Mouse (Mus musculus) A20 (cell line): Measurements from ENCODE around the gene Mroh8.

ENCODE experiments used
- DNase-seq: peaks from one replicate; pipeline ENCODE4 v3.0.0-alpha.2; 2011; ENCODE audit warnings: low read depth, low spot score

The Mroh8 gene

DNA sequence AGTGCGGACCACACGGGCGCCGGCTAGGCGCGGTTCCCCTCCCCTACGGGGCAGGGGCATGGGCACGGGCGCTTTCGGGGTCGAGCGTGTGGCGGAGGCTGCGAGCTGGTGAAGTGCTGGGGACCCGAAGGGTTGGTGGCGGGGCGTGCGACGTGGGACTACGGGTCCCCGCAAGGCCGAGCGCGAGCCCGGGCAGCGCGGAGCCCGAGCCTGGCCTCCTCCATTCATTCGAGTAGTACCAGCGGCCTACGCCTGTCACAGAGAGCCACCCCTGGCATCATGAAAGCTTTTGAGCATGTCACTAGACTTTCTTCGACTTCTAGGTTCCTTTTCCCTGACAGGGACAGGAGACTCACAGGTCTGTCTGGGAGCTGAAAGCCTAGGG is at the start of gene Mroh8:
Gene Mroh8 (minus strand): TSS at position 134 of the 385 bp plus-strand sequence.
- no peak for DNase-seq

DNA sequence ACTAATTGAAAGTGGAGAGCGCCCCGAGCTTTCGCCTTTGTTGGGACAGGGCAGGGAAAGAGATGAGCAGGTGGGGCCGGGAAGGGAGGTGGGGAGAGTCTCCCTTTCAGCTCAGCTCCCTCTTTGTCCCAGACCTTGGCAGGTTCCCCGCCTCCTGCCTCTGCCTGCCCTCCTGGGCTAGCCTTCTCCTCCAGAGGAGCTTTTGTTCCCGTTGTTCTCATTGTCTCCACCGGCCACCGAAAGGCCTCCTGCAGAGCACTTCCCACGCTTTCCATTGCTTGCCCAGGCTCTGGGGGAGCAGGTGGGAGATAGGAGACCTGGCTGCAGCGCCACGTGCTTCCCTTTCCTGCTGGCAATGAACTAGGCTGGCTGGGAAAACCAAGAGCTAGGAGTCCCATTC is 49.2 kb upstream of the Mroh8 start:
- DNase-seq: no peak

DNA sequence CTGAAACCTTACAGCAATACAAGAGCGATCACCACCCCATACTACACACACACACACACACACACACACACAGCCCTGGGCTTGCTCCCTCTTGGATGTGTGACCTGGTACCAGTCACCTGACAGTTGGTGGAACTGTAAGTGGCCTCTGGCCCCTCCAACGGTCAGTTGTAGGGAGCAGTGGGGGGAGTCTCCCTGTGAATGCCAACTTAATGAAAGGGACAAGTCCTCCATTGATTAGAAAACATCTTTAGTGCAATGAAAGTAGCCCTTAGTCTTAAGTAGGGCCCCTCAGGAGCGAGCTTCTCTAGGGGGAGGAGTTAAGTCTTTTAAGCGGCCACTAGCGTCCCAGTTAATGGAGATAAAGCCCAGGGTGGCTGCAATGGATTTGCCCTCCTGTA is 48.8 kb upstream of the Mroh8 start:
- no peak for DNase-seq

DNA sequence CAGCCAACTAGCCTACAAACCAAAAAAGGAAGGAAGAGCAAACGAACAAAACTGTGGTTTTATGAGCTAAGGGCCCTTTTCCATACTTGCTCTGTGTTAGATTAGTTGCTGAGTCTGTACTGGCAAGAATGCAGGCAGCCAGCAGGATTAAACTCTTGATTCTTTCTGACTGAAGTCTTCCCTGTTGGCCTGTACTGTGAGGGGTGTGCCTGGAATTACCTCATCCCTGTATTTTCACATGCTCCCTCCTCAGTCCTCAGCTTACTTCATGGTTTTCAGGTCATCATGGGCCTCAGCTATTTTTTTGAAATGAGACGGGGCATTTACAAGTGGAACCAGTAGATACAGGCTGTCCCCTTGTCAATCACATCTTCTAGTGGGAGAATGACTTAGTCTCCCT is 45.9 kb upstream of the Mroh8 start:
- DNase-seq: no peak

DNA sequence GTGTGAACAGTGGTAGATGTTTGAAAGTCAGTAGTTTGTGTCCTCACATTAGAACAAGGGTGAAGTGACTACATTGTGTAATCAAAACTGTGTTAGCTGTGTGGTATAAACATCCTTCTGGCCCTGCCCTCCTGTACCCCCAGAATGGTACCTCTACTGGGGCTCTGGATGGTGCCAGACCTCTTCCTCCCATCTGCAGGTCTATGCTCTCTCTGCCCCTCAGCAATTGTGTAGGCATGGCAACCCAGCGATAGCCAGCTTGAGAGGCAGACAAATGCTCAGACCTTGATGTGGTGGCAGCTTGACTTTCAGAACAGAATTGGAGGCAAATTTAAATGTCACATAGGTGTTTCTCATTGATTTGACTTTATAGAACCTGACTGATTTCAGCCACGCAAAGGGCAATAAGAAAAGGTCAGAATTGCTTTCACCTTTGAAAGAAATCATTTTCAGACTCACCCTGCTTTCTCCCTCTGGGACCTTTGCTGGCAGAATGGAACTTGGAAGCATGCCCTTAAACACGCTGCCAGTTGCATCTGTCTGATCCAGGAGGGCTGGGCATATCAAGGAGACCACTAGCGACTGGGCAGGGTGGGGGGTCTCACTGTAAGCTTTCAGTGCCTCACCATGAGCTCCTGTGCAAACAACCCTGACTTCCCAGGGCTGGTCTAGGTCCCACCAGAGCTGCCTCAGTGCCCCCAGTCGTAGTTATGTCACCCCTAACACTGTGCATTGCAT is 42.8 kb upstream of the Mroh8 start:
- DNase-seq: no peak

DNA sequence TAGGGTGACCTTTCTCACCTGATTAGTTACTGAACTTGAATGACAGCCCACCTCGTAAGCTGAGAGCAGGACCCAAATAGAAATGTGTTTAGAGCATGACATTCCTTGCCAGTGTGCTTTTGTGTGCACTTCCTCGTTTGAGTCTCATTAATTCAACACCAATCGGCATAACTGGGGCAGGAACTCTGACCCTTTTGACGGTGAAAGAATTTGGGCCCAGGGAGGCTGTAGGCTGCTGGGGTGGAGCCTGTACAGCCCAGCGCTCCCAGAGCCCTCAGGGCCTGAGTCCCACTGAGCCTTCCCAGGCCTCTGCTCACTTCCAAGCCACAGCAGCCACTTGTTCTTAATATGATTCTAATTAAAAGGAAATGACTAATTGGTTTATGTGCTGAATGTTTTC is 41.5 kb upstream of the Mroh8 start:
- DNase-seq: no peak

DNA sequence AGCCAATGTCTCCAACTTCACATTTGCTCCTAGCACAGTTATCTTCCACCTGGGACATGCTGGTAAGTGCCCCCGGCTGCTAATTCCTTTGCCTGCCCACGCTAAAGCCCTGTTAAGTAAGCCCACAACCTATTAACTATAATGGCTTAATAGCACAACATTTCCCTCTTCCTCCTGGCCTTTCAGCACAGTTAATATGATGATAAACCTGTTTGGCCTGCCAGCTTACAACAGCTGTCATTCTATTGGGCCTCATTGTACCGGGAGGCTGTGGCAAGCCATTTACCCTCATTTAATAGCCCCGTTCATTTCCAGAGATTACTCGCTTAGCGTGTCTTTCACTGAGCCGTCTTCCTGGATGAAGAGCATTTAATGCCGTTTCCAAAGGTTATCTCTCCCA is 40.8 kb upstream of the Mroh8 start:
- DNase-seq: no peak

DNA sequence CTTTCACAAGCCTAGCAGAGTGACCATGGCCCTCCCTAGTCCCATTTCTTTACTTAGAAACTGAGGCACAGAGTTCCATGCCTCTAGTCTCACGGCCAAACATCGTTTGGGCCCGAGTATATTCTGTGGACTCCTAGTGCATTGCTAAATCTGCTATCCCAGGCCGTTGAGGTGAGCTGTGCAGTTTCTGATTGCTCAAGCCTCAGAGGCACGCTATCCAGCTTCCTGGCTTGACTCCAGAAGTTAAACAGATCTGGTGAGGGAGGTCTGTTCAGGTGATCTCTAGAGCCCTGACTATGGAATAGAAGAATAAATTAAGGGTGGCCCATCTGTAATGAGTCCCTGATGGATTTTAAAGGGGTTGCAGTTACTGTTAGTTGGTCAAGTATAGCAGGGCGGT is 37.9 kb upstream of the Mroh8 start:
- DNase-seq: no peak

DNA sequence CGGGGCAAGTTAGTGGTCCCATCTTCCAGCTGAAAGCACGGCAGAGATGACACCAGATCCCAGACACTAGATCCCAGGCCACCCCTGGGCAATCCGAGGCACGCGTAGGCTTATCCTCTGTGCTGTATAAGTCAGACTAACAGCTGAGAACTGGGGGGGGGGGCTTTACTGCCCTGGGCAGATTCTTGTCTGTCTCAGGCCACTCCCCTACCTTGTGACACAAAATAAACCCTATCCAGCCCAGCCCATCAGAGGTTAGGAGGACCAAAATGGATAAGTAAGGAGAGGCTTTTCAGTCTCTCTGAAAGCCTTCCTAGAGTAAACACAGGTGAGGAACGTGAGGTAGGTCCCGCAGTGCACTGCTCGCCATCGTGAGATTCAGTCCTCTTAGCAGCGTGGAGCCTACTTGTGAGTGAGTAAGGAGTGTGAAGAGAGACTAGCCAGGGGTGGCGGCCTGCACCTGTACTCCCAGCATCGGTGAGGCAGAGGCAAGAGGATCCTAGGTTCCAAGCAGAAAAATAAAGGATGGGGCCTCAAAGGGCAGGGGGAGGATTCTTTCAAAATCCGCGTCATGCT is 37.1 kb upstream of the Mroh8 start:
- no peak for DNase-seq

DNA sequence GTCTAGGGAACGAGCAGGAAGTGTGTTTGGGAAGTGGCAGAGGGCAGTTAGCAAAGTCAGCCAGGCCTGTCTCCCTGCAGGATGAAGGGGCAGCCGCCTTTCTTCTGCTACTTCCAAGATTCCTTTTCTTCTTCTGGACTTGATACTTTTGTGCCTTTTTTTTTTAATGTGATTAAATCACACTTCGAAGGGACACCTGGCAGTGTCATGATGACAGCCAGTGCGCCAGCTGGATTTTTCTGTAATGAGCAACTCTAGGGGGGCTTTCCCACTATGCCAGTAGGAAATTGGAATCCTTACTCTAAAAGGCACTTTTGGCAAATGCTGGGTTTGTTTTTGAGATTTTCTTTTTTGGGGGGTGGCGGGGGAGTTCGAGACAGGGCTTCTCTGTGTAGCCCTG is 36.1 kb upstream of the Mroh8 start:
- no peak for DNase-seq

DNA sequence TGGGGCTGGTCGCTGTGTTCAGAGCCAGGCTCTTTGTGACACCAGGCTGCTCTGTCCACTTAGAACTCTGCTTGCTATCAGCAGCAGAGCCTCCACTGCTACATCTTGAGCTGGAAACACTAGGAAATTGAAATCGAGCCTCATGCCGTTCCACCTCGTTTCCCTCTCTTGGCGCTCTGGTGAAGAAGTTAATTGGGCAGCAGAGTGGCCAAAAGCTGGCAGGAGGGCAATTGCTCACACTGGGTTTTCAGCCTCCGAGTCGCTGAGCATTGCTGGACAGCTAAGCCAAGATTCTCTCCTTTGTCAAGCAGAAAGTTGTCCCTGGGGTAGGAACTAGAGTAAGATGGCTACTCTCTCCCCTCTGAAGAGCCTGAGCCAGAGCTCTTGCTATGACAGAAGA is 35.0 kb upstream of the Mroh8 start:
- no peak for DNase-seq

DNA sequence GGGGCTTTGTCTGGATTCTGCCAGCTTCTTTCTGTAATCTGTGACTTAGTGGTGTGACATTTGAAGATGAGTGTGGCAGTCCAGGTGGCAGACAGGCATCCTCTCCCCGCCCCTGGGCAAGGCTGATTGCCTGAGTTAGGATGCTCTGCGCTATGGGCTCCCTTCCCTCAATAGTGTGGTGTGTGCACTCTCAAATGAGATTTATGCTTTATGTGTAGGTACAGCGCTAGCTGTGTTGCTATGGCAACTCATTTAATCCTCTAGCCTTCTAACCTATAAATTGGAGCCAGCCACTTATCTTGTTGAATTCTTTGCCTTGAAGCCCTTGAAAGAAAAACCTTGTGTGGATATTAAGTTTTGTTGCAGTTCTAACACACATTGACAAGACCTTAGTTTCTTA is 34.4 kb upstream of the Mroh8 start:
- no peak for DNase-seq

DNA sequence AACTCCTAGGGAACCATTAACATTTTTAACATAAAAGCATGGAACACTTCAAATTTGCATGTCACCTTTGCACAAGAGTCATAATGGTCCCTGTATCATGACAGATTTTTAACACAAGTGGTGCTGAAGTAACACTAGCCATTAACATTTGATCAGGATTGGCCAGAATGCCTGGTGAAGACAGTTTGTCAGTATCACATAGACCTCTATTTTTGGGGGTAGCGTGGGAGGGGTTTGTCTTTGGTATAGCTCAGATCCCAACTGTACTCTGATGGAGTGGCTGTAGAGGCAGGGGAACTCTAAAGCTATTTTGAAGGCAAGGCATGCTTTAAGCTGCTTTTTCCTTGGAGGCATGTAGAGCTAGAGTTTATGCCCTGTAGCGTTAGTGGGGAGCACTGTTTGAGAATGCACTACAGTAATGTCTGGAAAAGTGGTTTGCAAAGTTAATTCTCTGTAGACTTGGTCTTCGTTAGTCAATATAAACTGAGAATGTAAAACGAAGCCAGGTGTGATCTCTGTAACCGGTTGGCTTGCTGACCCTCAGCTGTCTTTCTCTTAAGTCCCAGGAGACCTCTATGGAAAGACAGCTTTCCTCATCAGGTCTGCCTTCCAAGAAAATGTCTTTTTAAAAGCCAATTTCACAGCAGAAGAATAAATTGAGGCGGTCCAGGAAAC is 31.8 kb upstream of the Mroh8 start:
- no peak for DNase-seq

DNA sequence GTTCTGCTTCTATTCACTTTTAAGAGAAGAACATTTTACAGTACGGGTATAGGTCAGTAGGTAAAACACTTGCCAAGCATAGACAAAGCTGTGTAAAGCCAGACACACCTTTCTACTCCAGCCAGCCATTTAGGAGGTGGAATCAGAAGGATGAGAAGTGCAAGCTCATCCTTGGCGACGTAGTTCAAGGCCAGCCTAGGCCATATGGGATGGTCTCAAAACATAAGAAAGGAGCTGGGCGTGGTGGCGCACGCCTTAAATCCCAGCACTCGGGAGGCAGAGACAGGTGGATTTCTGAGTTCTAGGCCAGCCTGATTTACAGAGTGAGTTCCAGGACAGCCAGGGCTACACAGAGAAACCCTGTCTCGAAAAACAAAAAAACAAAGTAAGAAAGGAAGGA is 30.3 kb upstream of the Mroh8 start:
- no peak for DNase-seq

DNA sequence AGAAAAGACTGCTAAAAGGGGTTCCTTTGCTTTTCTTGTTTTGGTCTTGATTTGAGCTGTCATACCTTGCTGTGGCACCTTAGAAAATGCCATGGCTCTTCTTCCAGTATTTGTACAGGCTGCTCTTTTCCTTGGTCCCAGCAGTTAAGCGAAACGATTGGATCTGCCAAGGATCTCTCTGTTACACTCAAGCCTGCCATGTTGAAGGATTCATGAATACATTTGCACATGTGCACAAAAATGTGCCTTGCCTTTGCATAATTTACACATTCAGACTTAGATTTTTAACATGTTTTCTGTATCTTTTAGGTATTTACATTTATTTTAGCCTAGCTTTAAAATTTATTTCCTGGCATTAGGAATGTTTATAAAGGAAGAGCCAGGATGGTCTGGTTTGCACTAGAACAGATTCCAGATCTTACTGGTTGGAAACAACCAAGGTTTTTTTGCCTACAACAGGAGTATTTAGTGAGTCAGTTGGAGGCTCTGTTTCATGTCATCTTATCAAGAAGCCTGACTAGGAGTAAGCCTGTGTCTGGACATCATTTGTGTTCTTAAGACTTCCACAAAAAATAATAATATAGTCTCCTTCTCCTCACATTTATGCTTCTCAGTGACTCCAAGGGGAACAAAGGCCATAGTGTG is 29.0 kb upstream of the Mroh8 start:
- no peak for DNase-seq

DNA sequence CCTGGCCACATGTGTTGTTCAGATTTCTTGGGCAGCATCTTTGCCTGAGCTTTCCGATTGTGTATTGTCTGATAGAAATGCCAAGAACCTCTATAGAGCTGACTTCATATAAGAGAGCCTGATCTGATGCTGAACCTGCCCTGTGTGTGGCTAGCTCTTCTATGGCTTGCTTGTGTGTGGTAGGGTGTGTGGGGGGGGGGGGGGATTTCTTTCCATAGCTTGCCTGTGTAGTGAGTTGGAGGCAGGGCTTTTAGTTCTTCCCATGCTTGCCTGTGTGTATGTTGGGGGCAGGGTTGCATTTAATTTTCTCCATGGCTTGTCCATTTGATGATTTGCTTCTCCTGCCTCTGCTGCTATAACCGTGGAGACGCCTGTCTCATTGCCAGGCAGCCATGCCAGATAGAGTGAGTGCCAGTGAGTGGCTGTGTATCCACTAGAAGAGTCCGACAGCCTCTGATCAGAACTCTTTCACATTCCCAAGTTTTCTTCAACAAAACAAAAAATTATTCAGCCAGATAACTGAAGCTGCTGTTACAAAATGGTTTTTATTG is 28.4 kb upstream of the Mroh8 start:
- no peak for DNase-seq

DNA sequence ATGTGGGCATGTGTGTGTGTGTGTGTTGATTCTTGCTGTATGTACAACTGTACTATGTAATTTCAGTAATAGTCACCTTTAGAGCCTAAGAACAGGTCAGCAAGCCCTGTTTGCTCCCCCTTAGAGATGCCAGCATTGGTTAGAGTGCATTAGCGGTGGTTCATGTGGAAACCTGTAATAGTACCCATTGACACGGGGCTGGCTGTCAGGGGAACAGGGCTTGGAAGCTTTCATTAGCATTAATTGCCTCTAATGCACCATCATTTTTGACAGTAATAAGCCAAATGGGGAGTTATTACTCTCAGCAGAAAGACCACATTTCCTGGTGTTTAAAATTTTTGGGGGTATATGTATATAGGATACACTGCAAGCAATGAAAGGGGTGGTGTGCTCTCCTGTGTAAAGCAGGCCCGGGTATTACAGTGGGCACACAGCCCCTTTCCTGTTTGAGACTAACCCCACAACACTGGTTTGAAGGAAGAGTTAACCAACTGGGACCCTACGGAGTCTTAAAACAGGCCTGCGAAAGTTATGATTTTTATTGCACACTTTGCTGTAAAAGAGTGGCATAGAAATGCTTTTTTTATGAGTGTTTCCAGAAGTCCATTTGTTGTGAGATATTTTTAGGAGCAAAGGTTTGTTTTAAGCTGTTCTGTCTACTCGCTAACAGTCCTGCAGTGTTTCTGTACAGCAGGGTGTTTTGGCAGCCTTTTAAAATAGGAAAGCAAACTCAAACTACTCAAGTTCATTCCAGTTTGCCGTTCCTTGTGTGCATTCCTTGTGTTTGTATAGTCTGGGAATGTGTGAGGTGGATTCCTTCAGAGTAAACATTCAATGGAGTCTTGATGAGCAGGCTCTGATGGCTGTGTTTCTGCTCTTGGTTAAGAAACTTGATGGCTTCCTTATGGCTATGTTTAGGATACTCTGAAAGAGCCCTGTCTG is 27.0 kb upstream of the Mroh8 start:
- DNase-seq: no peak

DNA sequence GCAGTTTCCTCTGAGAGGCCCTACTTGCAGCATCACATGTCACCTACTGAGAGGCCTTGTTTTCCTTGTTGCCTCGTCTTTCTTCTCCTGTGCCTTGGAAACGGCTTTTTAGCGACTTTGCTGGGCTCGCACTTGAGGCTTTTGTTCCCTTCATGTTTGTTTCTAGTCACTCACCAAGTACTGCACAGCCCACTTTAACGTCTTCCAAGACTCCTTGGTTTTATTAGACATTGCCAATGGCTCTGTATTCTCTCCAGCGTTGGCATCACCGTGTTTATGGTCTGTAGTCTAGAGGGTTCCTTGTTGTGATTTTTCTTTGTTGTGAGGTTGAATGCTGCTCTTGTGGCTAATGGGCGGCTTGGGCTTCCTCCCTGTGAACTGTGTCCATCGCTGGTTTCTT is 23.7 kb upstream of the Mroh8 start:
- DNase-seq: no peak

DNA sequence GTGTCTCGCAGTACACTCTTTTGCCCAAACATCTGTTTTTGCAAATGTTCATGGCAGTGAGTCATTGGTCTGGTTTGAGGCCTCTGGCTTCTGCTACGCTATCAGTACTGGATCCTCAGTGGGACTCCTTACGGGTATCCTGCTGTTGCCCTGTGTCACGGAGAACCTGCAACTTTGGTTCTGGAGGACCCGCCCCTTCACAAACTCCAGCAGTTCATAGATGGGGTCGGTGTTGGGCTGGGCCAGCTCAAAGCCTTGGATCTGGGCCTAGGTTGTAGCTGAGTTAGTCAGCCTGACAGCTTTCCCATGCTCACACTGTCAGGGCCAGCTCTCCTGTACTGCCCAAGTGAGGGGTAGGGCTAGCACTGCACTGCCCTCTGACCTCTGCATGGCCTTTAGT is 20.7 kb upstream of the Mroh8 start:
- DNase-seq: no peak

DNA sequence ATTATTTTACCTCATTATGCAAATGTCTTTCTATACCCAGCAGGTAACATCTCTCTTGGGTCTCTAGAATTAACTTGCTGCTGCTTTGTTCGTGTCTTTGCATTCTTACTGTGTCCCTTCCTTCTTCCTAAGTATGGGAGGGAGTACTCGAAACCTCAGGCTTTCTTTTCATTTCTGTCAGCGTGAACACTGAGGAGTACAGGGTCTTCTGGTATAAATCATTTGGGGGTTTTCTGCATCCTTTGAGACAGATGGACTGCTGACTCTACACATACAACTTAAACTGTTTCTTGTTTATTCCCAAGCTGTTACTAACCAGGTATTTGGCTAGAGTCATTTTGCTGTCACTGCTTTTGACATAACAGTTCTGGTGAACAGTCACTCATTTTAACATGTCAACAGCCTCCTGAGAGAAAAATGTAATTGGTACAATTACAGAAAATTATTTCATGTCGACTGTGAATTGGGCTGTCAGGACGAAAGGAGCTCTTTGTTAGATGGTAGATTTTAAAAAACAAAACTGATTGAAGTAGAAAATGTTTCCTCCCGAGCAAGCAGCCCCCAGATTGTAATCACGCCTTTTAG is 16.8 kb upstream of the Mroh8 start:
- no peak for DNase-seq

DNA sequence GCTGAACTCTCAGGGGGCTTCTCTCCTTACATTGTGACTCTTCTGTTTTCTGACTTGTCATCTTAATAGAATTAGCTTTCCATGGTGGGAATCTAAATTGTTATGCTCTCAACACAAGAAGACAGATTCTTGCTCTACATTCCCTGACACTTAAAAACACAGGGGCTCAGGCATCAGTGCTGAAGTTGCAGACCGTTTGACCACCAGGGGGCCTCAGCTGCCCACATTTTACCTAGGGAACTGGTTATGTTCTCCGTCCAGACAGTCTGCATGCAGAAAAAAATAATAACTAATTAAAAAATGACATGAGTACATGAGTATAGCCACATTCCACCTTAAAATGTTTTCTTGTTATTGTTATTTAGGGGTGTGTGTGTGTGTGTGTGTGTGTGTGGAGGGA is 12.7 kb upstream of the Mroh8 start:
- peak; percentile 62 for DNase-seq
